Mouse (Mus musculus): Measurements from ENCODE around the gene Havcr2.
"Not testable (repeated sequence)": the region's sequence is repeated elsewhere in the genome, so short reads cannot be mapped to it uniquely, and the experiment has no call there.

Gene Havcr2

GRCm38 (mm10) chr11:46454453-46455045 lies at the start of gene Havcr2:
TSS of gene Havcr2 (plus strand) at chr11:46454935.
- no peak for DNase-seq (ENCODE audit: low spot score in 2 of 2)

- no peak for DNase-seq (ENCODE audit: low spot score in 2 of 2)
Observed at GRCm38 (mm10) chr11:46404986-46405385, 49.7 kb upstream of the Havcr2 start.

- no peak for DNase-seq (ENCODE audit: low spot score in 2 of 2)
Observed at GRCm38 (mm10) chr11:46406721-46407120, 48.0 kb upstream of the Havcr2 start.

GRCm38 (mm10) chr11:46410018-46410563 lies 44.6 kb upstream of the Havcr2 start:
- DNase-seq (ENCODE audit: low spot score in 2 of 2): no peak

GRCm38 (mm10) chr11:46418438-46418837 lies 36.3 kb upstream of the Havcr2 start:
- DNase-seq (ENCODE audit: low spot score in 2 of 2): no peak

GRCm38 (mm10) chr11:46418860-46419259 lies 35.9 kb upstream of the Havcr2 start:
- no peak for DNase-seq (ENCODE audit: low spot score in 2 of 2)

GRCm38 (mm10) chr11:46421086-46421888 lies 33.4 kb upstream of the Havcr2 start:
- DNase-seq (ENCODE audit: low spot score in 2 of 2): no peak

- DNase-seq (ENCODE audit: low spot score in 2 of 2): not testable (repeated sequence)
Observed at GRCm38 (mm10) chr11:46428131-46428530, 26.6 kb upstream of the Havcr2 start.

- no peak for DNase-seq (ENCODE audit: low spot score in 2 of 2)
Observed at GRCm38 (mm10) chr11:46430123-46430522, 24.6 kb upstream of the Havcr2 start.

- peak; percentile 67 to 76 for DNase-seq (ENCODE audit: low spot score in 2 of 2)
Observed at GRCm38 (mm10) chr11:46431129-46431528, 23.6 kb upstream of the Havcr2 start.

- no peak for DNase-seq (ENCODE audit: low spot score in 2 of 2)
Observed at GRCm38 (mm10) chr11:46435363-46435762, 19.4 kb upstream of the Havcr2 start.

GRCm38 (mm10) chr11:46436760-46437458 lies 17.8 kb upstream of the Havcr2 start, which contains the start of gene Med7:
TSS of gene Med7 (plus strand) at chr11:46436925.
- peak; percentile 92 for DNase-seq (ENCODE audit: low spot score in 2 of 2)

GRCm38 (mm10) chr11:46437459-46438000 lies 17.2 kb upstream of the Havcr2 start:
- no peak for DNase-seq (ENCODE audit: low spot score in 2 of 2)

GRCm38 (mm10) chr11:46439005-46439543 lies 15.7 kb upstream of the Havcr2 start:
- DNase-seq (ENCODE audit: low spot score in 2 of 2): no peak

- DNase-seq (ENCODE audit: low spot score in 2 of 2): no peak
Observed at GRCm38 (mm10) chr11:46441774-46442173, 13.0 kb upstream of the Havcr2 start.

- DNase-seq (ENCODE audit: low spot score in 2 of 2): no peak
Observed at GRCm38 (mm10) chr11:46443152-46443551, 11.6 kb upstream of the Havcr2 start.

GRCm38 (mm10) chr11:46443979-46444378 lies 10.8 kb upstream of the Havcr2 start:
- no peak for DNase-seq (ENCODE audit: low spot score in 2 of 2)

GRCm38 (mm10) chr11:46446150-46446549 lies 8.6 kb upstream of the Havcr2 start:
- no peak for DNase-seq (ENCODE audit: low spot score in 2 of 2)

- no peak for DNase-seq (ENCODE audit: low spot score in 2 of 2)
Observed at GRCm38 (mm10) chr11:46447644-46448484, 6.9 kb upstream of the Havcr2 start.

GRCm38 (mm10) chr11:46449461-46450080 lies 5.2 kb upstream of the Havcr2 start:
- DNase-seq (ENCODE audit: low spot score in 2 of 2): no peak

All from frontal cortex, postnatal 10 days (tissue).